22 mouse cellular contexts compared by ENCODE assay signal in genomic region chrX:42142620-42143019, GRCm38 (mm10). TPM values are rescaled to one million over a fixed set of nuclear protein-coding genes. Genes with fewer than 3 reads are reported as not detected.
DNase-seq lines count a peak whose midpoint lies in the region; ATAC-seq and TF ChIP-seq lines count a peak whose summit lies in the region.
"Had no signal": no experiment of that assay in that cellular context is flagged by ENCODE, and none has a peak within 500 bp of the region (broad histone marks: within the 10 kb centered on the region; RNA-seq: fewer than 3 reads in every experiment).

No protein-coding gene starts in this region.

- H3K27me3 ChIP-seq in MEL (ENCODE audit: control insufficient read depth in 1 of 2, insufficient read depth in 2 of 2, low read length in 2 of 2) = no peaks in the 10 kb centered on the region
- no peaks in the 10 kb centered on the region for H3K27me3 ChIP-seq in megakaryocyte, embryonic 14.5 days (replicated peaks)
- no peaks in the 10 kb centered on the region for H3K27me3 ChIP-seq in splenic B cell, adult 2 months (ENCODE audit: control insufficient read depth, insufficient read depth, low read length, poor library complexity, severe bottlenecking)
- no peaks in the 10 kb centered on the region for H3K27me3 ChIP-seq in stomach, postnatal 0 days (ENCODE audit: control insufficient read depth, insufficient read depth, low read length)
- H3K27me3 ChIP-seq: embryonic facial prominence, embryonic 13.5 days; forebrain, embryonic 12.5 days; heart, embryonic 13.5 days; hindbrain, embryonic 12.5 days had no signal

- 81% methylated on average over 3 of the region's 3 CpGs for WGBS in stomach, postnatal 0 days

- peak; percentile 69 for ATAC-seq in common myeloid progenitor, adult 5-6 weeks (replicated peaks; ENCODE audit: low read depth, poor library complexity, severe bottlenecking)
- no peak for ATAC-seq in stomach, postnatal 0 days (ENCODE audit: low FRiP score, low TSS enrichment)
- ATAC-seq: forebrain, postnatal 0 days; hindbrain, postnatal 0 days had no signal

- H3K27ac ChIP-seq in MEL (ENCODE audit: control insufficient read depth, low read depth, low read length) = 0 out of 2 replicates have a peak overlapping the region, but pooled peaks have one; percentile 7
- no peak overlapping the region for H3K27ac ChIP-seq in stomach, postnatal 0 days (replicated peaks)
- H3K27ac ChIP-seq: embryonic facial prominence, embryonic 13.5 days; forebrain, embryonic 12.5 days; gastrocnemius, adult 2 months; heart, embryonic 13.5 days; hindbrain, embryonic 12.5 days; hindbrain, postnatal 0 days had no signal

- H3K4me1 ChIP-seq in MEL (ENCODE audit: control insufficient read depth in 1 of 2, insufficient read depth in 2 of 2, low read length in 2 of 2) = peaks cover 2 to 3% of the 10 kb centered on the region in 2 experiments; a peak in 3 of 4 replicates
- peaks cover 11% of the 10 kb centered on the region for H3K4me1 ChIP-seq in megakaryocyte, embryonic 14.5 days
- no peaks in the 10 kb centered on the region for H3K4me1 ChIP-seq in stomach, postnatal 0 days (replicated peaks; ENCODE audit: control insufficient read depth, insufficient read depth)
- H3K4me1 ChIP-seq: embryonic facial prominence, embryonic 13.5 days; forebrain, embryonic 12.5 days; hindbrain, embryonic 12.5 days had no signal

- TF ChIP-seq RAD21 in MEL (IDR thresholded peaks at IDR 0.05; ENCODE audit: low read depth, low read length) = no peak

- no peak overlapping the region for H3K4me2 ChIP-seq in stomach, postnatal 0 days (replicated peaks; ENCODE audit: low read depth)
- H3K4me2 ChIP-seq: embryonic facial prominence, embryonic 13.5 days; forebrain, embryonic 12.5 days; heart, embryonic 13.5 days; hindbrain, embryonic 12.5 days had no signal

- H3K79me2 ChIP-seq in MEL (ENCODE audit: control insufficient read depth, insufficient read depth, low read length, poor library complexity) = no peaks in the 10 kb centered on the region

- peak overlapping the region; percentile 39 for H3K9ac ChIP-seq in MEL (ENCODE audit: control insufficient read depth, low read depth, low read length, poor library complexity, severe bottlenecking)
- no peak overlapping the region for H3K9ac ChIP-seq in stomach, postnatal 0 days (ENCODE audit: low read length)
- H3K9ac ChIP-seq: embryonic facial prominence, embryonic 13.5 days; forebrain, embryonic 12.5 days; forebrain, postnatal 0 days; heart, embryonic 13.5 days; hindbrain, embryonic 12.5 days had no signal

- no peak for TF ChIP-seq EP300 in MEL (IDR thresholded peaks at IDR 0.05; ENCODE audit: low read depth in 1 of 2, low read length in 2 of 2)
- TF ChIP-seq EP300 in stomach, postnatal 0 days (optimal IDR thresholded peaks at IDR 0.05) = no peak

- DNase-seq in MEL (ENCODE audit: low read depth, low spot score) = peak; percentile 54
- DNase-seq in splenic B cell, adult 2 months (ENCODE audit: low read depth, low spot score) = peak; percentile 27
- DNase-seq in kidney, postnatal 4 days = no peak
- no peak for DNase-seq in adrenal gland, postnatal 25 days
- no peak for DNase-seq in stomach, postnatal 0 days (ENCODE audit: low spot score)
- DNase-seq: adrenal gland, adult 2 months; adrenal gland, postnatal 36 days; cerebellum, adult 11 months; cerebellum, adult 9-10 months; cerebellum, postnatal 25 days; forebrain, postnatal 0 days; gastrocnemius, adult 2 months; gastrocnemius, postnatal 25 days; heart, adult 11 months; heart, postnatal 36 days had no signal

- TF ChIP-seq CTCF in MEL (IDR thresholded peaks at IDR 0.05 in 2 of 3, conservative IDR thresholded peaks at IDR 0.05 in 1 of 3; ENCODE audit: control insufficient read depth in 1 of 3, insufficient read depth in 1 of 3, low read depth in 2 of 3, low read length in 3 of 3, poor library complexity in 1 of 3, severe bottlenecking in 1 of 3) = no peak
- TF ChIP-seq CTCF in stomach, postnatal 0 days (IDR thresholded peaks at IDR 0.05; ENCODE audit: low read depth) = no peak

- H3K36me3 ChIP-seq in MEL (ENCODE audit: control insufficient read depth in 1 of 2, insufficient read depth in 2 of 2, low read length in 2 of 2) = peaks cover 0 to 12% of the 10 kb centered on the region in 2 experiments; a peak in 2 of 4 replicates
- no peaks in the 10 kb centered on the region for H3K36me3 ChIP-seq in megakaryocyte, embryonic 14.5 days (replicated peaks; ENCODE audit: low read length)
- no peaks in the 10 kb centered on the region for H3K36me3 ChIP-seq in splenic B cell, adult 2 months (ENCODE audit: control insufficient read depth, insufficient read depth, low read length, poor library complexity, severe bottlenecking)
- no peaks in the 10 kb centered on the region for H3K36me3 ChIP-seq in stomach, postnatal 0 days (ENCODE audit: control insufficient read depth, insufficient read depth, low read length)
- H3K36me3 ChIP-seq: embryonic facial prominence, embryonic 13.5 days; forebrain, embryonic 12.5 days; heart, embryonic 13.5 days; hindbrain, embryonic 12.5 days had no signal

- TF ChIP-seq POLR2A in MEL (IDR thresholded peaks at IDR 0.05; ENCODE audit: control insufficient read depth in 1 of 2, insufficient read depth in 1 of 2, low read depth in 1 of 2, low read length in 2 of 2, poor library complexity in 1 of 2) = no peak

- no peaks in the 10 kb centered on the region for H3K9me3 ChIP-seq in MEL (replicated peaks; ENCODE audit: insufficient read depth, low read length)
- no peaks in the 10 kb centered on the region for H3K9me3 ChIP-seq in megakaryocyte, embryonic 14.5 days
- no peaks in the 10 kb centered on the region for H3K9me3 ChIP-seq in stomach, postnatal 0 days (ENCODE audit: control insufficient read depth, low read length)
- H3K9me3 ChIP-seq: embryonic facial prominence, embryonic 13.5 days; forebrain, embryonic 12.5 days; heart, embryonic 13.5 days; hindbrain, embryonic 12.5 days had no signal

- peak overlapping the region in 1 of 2 experiments; percentile 54; a peak in 2 of 4 replicates for H3K4me3 ChIP-seq in MEL (ENCODE audit: control insufficient read depth in 1 of 2, insufficient read depth in 1 of 2, low read depth in 2 of 2, low read length in 2 of 2)
- peak overlapping the region; percentile 81 for H3K4me3 ChIP-seq in megakaryocyte, embryonic 14.5 days (replicated peaks)
- no peak overlapping the region for H3K4me3 ChIP-seq in stomach, postnatal 0 days (ENCODE audit: low read depth, low read length)
- H3K4me3 ChIP-seq: embryonic facial prominence, embryonic 13.5 days; forebrain, embryonic 12.5 days; gastrocnemius, adult 2 months; heart, embryonic 13.5 days; hindbrain, embryonic 12.5 days had no signal

TF ChIP-seq in MEL, 35 proteins besides CTCF, POLR2A, EP300 and RAD21:
- peak; percentile 62; the same call in 1 of the 2 replicates for TF ChIP-seq MAZ (IDR thresholded peaks at IDR 0.05; ENCODE audit: low read depth, low read length)
- TF ChIP-seq RCOR1 (IDR thresholded peaks at IDR 0.05; ENCODE audit: low read depth, low read length) = no peak

RNA-seq across cellular contexts. Expression of gene Stag2, which starts 6.5 kb away (rescaled TPM):
- 22.9 and 29.3 TPM in 2 replicates for total RNA-seq in MEL (2012; rRNA removed)
- polyA plus RNA-seq in MEL (2012; ENCODE audit: insufficient read depth in 1 of 2, insufficient read length in 2 of 2, low read depth in 1 of 2, low replicate concordance in 2 of 2, missing spikeins in 1 of 2) = 10 to 100 TPM in 1 of 2 experiments, not detected in 1; 18.0 TPM
- total RNA-seq in common myeloid progenitor, adult 5-6 weeks (2017) = 607 and 806 TPM in 2 replicates
- 1.8 TPM in 1 of 2 replicates, not detected in the other for polyA plus RNA-seq in megakaryocyte, embryonic 14.5 days (2012; ENCODE audit: insufficient read depth, low replicate concordance)
- 71.0 and 86.6 TPM in 2 replicates for total RNA-seq in adrenal gland, postnatal 25 days (2021)
- polyA plus RNA-seq in stomach, postnatal 0 days (2015; fragmentation: Nextera tagmentation; extraction: Ambion mirVana) = 14.3 and 14.6 TPM in 2 replicates

Comparison
In these comparisons a context has a peak if more than half of its experiments do, and no peak if none do; other contexts are left out.
1. DNase-seq: peak in MEL (single experiment) and splenic B cell, adult 2 months (single experiment); none in kidney, postnatal 4 days (0 of 2), adrenal gland, postnatal 25 days (single experiment) and stomach, postnatal 0 days (single experiment).